Mouse (Mus musculus) gastrocnemius, adult 18-20 months (tissue): Measurements from ENCODE around the gene Lrrc43. TPM values are rescaled to one million over a fixed set of nuclear protein-coding genes. Genes with fewer than 3 reads are reported as not detected.
A peak's percentile ranks its signal among the peaks of the same experiment; 100 is the strongest.
"Not testable (repeated sequence)": the region's sequence is repeated elsewhere in the genome, so short reads cannot be mapped to it uniquely, and the experiment has no call there.

Experiments
- DNase-seq: peaks from one replicate; pipeline ENCODE4 v3.0.0; 2021; ENCODE audit warnings: low spot score
- long read RNA-seq, 2 experiments: library from polyadenylated mRNA; stranded (forward); transcript quantifications; one replicate each; pipeline ENCODE4 v2.0.0; 2021
- total RNA-seq, 2 experiments: library from RNA; stranded (reverse); gene quantifications; 2 replicates each; pipeline ENCODE4 v1.2.3; 2021

Gene Lrrc43
- not detected for total RNA-seq
- long read RNA-seq, experiment 1: 0 reads
- long read RNA-seq, experiment 2: 0 reads

DNA sequence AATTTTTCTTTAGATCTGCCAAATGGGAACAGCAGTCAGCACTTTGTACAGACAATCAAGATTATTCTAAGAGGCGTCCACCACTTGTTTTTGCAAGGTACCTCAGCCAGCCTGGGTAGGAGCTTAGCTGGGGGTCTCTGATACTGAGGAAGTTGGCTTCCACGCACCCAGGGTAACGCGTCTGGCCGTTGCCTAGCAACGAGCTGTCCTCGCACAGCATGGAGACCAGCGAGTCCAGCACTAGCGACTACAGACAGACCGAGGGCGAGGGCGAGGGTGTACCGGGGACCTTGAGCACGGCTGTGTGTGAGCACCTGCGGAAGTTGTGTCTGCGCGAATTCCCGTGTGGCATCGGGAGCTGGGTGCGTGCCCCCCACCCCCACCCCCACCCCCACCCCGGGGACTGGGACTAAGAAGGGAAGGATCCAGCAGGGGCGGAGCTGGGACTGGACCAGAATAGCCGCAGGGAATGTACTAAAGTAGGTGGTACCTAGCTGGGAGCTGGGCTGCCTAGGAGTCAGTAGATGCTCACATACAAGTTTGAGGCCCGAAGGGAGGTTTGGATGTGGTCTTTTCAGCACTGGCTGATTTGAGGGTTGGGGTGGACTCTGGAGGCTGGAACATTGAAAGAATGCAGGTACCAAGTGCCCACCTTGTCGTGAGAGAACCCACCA is at the start of gene Lrrc43, which contains the start of gene Il31:
TSS of gene Lrrc43 (plus strand) at position 194 of the 674 bp plus-strand sequence.
TSS of gene Il31 (minus strand) at position 378 of the 674 bp plus-strand sequence.
- DNase-seq: no peak

DNA sequence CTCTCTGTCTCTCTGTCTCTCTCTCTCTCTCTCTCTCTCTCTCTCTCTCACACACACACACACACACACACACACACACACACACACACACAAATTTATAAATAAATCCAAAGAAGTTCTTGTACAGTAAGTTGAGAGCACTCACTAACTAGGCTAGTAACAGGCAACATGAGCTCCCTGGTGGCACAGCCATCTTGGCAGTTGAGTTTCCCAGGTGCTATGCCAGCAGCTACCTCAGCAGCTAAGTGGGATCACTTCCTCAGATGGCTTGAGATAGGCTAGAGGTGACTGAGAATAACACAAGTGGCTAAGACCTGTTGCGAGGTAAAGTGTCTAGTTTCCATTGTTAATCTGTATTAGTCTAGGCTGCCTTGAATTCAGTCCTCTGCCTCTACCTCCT is 49.8 kb upstream of the Lrrc43 start:
- DNase-seq: peak; percentile 80

DNA sequence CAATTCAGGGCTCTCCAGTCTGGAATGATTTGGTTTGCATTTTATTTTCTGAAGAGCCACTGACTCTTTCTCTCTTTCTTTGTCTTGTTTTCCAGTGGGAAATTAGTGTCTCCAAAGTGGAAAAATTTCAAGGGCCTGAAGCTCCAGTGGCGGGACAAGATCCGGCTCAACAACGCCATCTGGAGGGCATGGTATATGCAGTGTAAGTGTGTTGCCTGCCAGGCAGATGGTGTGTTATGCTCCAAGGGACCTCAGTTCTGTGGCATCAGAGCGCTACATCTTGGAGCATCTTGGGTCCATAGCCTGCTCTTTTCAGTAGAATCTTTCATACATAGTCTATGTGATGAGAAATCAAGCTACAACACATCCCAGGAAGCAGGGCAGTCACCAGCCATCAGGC is 49.2 kb upstream of the Lrrc43 start:
- DNase-seq: no peak

DNA sequence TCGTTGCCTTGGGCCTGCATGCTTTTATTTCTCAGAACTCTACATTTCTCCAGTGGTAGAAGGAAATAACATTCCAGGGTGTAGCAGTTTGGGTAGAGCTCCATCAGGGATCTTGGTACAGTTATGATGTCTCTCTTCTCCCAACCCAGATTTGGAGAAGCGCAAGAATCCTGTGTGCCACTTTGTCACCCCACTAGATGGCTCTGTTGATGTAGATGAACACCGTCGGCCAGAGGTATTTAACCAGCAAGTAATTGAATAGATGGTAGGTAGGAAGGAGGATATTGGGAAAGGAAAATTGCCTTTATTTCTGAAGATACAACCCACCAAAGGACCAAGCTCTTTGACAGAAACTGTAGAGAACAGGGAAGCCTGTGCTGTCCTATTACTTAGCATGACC is 48.4 kb upstream of the Lrrc43 start:
- DNase-seq: no peak

DNA sequence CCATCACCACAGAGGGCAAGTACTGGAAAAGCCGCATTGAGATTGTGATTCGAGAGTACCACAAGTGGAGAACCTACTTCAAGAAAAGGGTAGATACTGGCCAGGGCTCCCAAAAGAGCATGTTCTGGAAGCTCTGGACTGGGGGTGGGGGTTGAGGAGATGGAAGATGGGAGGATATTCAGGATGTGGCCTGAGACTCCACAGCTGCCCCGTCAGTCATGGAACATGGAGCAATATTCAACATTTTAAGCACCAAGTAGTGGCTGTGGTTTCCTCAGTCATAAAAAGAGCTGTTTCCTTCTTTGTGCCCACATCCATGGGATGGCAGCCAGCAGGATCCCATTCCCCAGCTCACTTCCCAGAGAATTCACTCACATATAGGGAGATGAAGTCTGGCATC is 46.8 kb upstream of the Lrrc43 start:
- DNase-seq: no peak

DNA sequence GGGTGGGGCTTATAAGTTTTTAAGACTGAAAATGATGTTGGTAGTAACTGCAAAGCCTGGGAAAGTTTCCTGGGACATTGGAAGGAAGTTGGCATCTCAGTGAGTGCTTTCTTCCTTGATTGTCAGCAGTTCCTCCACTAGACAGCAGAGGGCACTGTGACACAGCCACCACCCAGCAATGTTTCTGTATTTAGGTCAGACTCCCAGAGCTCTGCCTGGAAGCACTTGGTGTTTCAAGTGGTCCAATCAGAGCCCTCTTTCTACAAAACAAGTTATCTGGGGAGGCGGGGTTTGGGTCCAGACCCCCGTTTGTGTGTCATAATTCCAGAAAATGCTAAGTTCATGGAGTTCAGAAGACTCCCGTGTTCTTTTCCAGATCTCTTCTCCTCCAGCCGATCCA is 45.0 kb upstream of the Lrrc43 start:
- DNase-seq: peak; percentile 83

DNA sequence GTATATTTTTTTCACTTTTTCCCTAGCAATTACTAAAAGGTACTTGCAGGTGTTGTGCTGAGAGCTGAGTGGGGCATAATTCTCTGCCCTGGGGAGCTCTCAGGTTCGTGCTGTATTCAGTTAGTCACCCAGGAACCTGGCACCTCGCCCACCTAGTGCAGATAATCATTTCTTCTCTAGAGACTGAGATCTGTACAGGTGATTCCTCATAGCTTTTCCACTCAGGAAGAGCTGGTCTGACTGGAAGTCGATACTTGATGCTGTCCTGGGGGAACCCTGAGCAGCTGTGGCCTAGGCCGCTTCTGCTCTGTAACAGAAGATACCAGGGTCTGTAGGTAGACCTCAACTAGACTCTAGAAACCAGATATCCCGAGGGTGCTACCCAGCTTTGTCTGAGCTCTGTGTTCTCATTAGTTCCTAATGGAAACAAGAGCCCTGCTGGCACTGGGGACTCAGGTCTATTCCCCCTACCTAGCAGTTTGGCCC is 44.2 kb upstream of the Lrrc43 start:
- DNase-seq: no peak

DNA sequence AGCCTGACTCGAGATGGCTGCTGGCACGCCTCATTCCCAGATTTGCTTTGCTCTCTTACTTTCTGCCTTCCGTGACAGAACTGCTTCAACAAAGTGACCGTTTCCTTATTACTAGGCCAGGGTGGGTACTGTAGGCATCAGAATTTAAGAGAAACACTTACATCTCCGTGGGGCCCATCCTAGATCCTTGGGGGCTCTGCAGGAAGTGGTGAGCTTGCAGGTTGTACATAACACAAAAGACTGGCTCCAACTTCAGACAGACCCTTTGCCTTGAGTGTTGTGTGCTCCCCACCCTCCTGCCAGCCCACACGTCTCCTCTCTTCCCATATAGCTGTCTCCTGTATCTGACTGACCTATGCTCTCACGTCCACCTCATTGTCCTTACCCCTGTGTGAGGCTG is 37.2 kb upstream of the Lrrc43 start:
- no peak for DNase-seq

DNA sequence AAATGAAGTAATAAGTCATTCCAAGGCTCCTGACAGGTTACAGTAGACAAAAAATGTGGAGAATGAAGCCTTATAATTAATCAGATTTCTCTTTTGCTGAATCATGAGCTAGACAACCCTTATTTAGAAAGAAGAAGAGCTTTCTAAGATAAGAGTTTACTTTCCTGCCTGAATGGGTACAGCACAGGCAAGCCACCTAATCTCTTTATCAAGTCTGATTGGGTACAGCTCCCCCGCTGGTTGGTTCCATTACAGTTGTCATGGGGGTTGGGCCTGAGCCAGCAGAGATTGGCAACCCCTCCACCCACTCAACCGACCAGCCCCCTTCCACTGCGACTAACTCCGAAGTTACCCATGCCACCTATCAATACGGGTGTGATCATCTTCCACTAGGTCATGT is 27.7 kb upstream of the Lrrc43 start:
- DNase-seq: no peak

DNA sequence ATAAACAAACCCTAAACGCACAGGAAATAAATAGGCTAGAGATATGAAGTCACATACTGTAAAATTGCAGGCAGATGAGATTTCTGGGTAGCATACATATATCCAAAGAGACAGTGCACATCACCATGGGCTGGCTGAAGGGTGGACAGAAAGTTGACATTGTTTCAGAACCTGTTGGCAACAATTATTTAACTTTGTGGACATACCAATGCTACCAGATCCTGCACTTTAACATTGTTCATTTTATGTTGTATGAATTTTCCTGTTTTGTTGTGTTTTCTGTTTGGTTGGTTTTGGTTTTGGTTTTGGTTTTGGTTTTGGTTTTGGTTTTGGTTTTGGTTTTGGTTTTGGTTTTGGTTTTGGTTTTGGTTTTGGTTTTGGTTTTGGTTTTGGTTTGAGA is 24.5 kb upstream of the Lrrc43 start:
- DNase-seq: no peak

DNA sequence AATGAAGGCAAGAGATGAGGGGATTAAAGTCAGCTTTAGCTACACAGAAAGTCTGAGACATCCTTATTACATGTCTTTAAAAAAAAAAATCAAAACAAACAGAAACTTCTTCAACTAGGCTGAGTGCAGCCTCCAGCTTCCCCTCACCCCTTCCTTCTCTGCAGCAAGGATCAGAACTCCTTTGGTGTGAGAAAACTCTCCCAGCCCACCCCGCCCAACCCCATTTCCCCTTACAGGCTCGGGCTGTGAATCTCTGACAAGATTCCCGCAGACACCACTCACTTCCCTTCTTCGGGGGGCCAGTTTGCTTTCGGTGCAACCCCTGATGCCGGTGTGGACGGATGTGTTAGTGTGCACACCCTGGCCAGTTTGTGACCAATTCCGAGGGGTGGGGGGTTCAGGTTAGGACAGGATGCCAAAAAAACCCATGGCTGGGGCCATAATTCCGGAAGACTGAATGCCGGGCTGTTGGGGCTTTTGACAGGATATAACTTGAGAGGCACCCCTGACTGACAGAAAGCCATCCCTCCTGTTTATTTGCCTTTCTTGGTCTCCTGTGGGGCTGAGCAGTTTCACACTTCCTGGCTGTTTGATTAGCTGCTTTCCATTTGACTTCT is 18.2 kb upstream of the Lrrc43 start:
- DNase-seq: no peak

DNA sequence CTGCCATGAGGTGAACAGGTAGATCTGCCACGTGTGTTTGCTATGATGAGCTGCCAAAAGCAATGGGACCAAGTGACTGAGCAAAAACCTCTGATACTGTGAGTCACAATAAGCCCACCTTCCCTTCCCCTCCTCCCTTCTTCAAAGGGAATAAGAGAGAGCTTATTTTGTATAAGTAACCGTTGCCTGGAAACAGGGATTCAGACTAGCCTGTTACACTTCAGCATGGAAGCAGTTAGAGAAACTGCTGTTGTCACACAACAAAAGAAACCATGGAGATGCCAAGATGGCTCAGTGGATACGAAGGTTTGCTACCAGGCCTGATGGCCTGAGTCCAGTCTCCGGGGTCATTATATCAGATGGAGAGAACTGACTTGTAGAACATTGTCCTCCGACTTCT is 15.3 kb upstream of the Lrrc43 start:
- no peak for DNase-seq

DNA sequence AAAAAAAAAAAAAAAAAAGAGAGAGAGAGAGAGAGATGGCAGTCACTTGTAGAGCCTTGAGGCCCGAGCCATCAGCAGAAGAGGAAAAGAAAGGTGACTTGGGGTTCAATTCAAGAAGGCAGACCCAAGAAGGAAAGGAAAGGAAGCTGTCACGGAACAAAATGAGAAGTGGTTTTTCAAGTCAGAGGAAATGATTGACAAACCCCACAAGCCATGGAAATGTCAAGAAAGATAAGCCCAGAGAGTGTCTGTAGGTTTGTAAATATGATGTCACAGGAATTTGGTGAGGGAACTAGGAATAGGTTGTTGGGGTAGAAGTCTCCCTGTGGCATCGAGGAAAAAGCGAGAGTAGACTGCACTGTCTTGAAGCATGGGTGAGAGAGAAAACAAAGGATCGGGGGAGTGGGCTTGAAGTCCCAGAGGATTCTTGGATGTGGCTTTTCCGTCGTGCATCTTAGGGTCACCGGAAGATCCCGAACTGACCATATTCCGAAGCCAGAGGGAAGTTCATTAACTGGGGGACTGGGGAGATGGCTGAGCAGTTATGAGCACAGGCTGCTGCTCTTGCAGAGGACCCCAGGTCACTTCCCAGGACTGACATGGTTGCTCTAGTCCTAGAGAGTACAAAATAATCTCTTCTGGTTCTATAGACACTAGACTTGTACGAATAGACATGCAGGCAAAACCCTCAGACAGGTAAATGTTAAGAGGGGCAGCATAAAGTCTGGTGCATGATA is 1.3 kb upstream of the Lrrc43 start:
- no peak for DNase-seq

DNA sequence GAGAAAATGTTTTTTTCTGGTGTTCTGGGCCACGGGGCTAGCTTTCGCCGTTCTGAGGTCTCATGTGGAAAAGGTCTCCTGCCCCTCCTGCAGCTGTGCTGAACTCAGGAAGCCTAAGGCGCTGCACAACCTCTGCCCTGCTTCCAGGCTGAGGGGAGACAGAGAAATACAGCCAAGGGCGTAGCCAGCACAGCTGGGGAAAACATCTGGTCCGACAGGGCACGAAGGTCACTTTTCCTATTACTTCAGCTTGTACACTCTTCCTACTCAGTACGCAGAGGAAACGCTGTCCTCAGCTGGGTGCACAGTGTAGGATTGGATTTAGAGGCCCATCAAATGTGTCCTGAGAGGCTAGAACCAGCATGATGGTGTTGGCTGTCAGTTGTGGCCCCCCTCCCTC is 830 bp downstream of the Lrrc43 start:
- peak; percentile 71 for DNase-seq

DNA sequence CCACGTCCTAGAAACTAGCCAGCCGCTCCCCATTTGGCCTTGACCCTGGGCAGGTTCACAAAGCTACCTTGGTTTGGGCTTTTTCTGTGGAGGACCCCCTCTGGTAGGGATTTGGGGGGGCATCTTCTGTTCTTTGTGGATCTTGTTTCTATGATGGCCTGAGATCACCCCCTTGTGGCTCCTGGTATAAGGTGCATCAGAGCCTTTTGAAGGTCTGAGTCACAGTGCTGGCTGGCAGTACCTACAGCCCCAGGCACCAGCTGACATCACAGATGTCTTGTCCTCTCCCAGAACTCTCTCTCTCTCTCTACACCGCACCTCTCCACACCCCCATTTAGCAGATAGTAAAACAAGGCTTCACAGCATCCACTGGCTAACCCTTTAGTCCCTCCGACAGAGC is 10.6 kb downstream of the Lrrc43 start:
- DNase-seq: no peak

DNA sequence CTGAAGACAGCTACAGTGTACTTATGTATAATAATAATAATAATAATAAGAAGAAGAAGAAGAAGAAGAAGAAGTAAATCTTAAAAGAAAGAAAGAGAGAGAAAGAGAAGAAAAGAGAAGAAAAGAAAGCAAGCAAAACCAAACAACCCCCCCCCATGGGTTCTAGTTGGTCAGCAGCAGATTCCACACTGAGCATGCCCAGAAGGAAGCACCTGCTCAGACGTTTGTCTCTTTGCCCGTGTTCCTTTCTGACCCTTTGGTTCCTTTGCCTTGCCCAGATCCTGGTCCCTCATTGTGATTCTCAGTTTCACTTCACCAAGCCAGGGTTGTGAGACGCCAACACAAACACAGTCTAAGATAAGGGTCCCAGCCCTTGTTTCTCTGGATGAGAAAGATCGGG is 12.9 kb downstream of the Lrrc43 start:
- no peak for DNase-seq

DNA sequence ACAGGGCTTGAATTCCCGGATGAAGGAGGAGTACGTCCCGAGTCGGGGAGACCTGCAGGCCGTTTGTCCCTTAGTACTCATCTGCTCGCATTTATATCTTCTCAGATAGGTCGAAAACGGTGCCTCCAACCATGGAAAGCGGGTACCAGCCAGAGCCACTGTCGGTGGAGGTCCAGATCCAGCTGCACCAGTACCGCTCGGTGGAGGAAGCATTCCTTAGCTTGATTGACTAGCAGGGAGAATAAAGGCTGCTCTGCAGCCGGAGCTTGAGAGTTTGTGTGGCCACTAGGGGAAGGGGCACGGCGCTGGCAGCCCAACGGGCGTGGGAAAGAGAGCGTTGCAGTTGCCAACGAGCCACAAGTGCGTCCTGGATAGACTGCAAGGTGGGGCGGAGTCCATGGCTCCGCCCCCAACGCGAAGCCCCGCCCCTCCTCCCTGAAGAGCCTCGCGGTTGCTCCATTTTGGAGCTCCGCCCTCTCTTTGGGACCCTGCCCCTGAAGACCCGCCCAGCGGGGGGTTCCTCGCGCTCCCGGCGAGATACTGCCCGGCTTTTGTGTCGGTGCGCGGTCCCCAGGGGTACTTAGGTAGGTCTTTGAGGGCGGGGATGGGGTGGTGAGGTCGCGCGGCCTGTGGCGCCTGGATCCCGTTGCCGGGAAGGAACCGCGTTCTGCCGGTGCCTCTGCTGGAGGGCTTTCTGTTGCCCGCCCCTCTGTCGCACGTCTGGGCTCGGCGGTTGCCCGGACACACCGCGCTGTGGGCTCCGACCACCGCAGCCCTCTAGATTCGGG is 19.0 kb downstream of the Lrrc43 start:
- peak; percentile 71 for DNase-seq

DNA sequence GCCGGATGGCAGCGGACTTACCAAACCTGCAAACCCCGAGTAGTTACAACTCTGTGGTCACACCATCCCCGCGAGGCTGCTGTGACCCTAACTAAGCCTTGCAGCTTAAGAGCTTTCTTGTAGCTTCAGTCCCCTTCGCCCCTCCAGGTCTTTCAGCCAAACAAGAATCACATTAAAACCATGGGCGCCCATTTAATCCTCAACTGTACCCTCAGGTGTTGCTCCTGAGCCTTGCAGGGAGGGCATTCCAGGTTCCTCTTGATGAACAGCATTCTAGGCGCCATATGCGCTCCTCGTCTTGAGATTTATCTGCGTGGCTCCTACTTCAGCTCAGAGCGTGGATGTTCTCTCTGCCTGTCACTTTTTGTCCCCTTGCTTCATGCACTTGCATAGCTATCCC is 19.8 kb downstream of the Lrrc43 start:
- no peak for DNase-seq

DNA sequence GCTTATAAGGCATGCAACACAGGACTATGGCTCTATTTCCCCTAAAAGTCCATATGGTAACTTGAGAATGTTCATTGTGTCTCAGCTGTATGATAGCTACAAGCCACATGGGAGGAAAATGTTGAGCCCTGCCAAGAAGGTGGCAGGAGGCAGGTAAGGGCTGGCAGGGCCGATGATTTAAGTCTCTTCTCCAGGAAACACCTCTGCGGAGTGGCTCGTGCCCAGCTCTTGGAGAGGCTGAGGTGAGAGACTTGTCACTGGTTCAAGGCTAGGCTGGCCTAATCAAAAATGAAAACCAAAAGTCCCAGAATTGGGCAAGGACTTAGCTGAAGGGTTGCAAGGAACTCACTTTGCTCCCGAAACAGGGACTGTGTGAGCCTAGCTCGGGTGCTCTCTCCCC is 21.1 kb downstream of the Lrrc43 start, which contains the start of gene B3gnt4:
TSS of gene B3gnt4 (plus strand) at position 301 of the 400 bp plus-strand sequence.
- no peak for DNase-seq

DNA sequence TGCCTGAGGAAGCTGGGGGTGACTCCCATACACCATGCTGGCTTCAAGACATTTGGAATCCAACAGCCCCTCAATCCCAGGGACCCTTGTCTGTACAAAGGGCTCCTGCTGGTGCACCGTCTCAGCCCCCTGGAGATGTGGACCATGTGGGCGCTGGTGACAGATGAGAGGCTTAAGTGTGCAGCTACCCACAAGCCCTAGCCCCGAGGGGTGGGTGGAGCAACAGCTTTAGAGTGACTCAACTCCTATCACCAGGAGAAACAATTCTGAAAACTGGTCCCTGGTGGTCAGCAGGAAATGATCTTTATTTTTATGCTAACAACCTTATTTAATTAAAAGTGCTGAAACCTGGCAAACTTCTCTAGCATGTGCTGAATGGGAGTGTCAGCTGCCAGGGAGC is 22.3 kb downstream of the Lrrc43 start:
- not testable (repeated sequence) for DNase-seq

DNA sequence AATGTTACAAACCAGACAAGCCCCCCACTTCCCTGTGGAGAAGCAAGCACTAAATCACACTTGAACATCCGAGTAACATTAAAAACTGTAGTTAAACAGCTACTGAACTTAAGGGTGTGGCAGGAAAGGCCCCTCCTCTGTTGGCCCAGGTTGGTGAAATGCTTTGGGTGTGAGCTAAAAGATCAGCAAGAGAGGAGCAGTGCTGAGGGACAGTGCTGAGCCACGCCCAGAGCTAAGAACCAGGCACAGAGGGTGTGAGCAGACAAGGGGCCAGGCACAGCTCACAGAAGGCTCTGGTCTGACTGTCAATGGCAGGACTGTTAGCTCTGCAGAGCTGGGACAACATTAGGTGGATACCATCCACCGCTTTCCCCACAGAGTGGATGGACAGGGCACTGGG is 23.0 kb downstream of the Lrrc43 start:
- no peak for DNase-seq

DNA sequence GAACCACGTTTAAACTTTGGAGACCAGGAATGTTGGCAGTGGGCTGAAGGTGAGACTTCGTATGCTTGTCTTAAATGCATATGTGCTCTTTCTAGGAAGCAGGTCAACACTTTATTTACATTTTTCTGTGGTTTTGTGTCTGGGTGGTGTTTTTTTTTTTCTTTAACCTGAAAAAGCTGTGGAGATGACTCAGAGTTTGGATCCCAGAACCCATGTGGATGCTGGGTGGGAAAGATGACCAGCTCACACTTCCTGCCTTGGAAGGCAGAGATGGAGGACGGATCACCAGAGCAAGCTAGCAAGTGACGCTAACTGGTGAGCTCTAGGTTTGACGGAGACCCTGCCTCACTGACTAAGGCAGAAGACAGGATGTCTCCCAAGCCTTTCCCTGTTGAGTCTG is 25.8 kb downstream of the Lrrc43 start:
- no peak for DNase-seq
